Mouse (Mus musculus) thymus, postnatal 14 days (tissue): ENCODE data around the gene Stra6.

Source experiments
- DNase-seq: peaks from one replicate; pipeline ENCODE4 v3.0.0; 2021

Stra6 gene

DNA sequence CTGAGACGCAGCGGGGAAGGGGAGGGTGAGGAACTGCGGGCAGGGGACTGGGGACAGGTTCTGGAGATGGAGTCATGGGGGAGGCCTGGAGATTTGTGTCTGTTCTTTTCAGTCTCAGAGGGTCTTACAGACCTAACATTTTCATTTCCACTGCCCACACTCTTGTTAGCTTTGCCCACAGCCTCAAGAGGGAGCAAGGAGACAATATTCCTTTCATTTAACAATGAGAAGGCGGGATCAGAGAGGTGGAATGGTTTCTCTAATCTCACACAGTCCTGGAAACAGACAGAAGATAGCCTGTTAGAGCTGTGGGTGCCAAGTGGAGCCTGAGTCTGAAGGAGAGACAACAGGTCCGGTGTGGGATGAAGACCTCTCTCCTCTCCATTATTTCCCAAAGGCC, 11.7 kb upstream of the Stra6 start:
- DNase-seq: no peak

DNA sequence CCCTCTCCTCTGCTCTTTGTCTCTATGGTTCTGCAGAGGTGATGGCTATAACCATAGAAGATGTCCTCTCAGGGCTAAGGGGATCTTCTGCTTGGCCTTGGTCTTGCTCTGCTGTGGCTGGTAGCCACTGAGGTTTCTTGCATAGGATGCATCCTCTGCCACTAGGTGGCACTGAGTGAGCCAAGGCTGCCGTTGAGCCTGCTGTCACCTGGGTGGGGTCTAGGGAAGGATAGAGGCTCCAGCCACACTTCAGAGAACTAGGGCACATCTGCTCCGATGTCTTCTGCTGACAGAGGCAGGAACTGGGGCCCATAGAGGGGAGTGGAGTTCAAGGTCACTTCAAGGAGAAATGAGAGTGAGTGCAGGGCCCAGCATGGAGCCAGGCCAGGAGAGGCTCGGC, 10.5 kb upstream of the Stra6 start:
- DNase-seq: peak; percentile 83

DNA sequence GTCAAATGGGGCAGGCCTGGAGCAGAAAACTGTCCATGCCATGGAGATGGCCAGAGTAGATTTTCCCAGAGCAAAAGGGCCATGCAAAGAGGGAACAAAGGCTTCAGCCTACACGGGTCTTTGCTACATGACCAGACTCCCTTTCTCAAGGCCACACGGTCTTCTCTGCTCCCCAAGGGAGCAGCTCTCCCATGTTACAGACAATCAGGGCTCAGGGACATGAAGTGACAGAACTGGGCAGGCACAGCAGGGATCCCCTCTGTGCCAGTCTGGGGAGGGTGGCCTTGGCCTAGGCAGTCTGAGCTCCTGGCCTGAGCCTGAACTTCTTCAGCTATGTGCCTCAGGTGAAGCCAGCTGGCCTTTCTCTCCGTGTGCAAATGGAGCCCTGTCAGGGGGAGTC, 10.0 kb upstream of the Stra6 start:
- no peak for DNase-seq

DNA sequence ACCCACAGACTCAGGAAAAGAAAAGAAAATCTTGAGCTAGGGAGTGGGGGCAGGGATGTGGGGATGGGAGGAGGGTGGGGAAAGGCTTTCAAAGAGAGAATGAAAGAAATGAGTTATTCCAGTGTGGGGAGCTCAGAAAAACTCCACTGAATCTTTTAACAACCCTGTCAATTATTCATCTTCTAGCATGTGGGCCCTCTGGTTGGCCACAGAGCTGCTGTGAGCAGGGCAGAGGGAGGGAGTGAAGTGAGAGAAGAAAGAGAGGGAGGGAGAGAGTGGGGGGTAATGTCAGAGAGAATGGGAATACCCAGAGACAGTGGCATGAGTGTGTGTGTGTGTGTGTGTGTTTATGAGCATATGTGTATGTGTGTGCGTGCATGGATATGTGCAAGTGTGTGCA, 9.6 kb upstream of the Stra6 start:
- DNase-seq: no peak

DNA sequence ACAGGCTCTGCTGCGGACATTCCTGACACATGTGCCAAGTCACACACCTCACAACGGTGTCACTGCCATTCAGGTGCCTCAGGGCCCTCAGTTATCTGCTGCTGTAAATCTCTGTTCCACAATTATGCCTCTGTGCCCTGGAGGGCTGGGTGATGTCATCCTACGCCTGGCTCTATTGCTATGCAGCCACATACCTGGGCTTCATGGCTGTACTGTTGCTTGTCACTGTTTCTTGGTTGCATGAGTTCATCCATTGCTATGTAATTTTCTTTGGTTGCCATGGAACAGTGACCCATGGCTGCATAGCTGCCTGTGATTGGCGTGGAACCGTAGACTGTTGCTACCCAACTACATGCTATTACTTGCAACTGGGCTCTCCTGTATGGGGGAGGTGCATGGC, 7.9 kb upstream of the Stra6 start:
- DNase-seq: no peak

DNA sequence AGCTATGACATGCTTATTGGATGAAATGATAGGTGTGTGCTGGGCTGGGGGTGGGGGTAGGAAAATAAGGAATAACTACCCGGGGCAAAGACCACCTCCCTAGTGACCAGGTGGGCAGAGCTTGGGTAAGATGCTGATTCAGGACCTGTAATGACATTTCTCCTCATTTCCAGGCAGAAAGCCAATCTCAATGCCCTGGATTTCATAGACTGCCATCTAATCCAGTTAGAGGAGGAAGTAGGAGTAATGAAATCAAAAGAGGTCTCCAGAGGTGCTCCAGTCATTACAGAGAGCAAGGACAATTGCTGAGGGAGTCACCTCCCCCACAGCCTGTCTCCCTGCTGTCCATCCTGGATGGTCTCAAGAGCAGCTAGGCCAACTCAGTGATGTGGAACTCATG, 3.7 kb upstream of the Stra6 start:
- DNase-seq: no peak

DNA sequence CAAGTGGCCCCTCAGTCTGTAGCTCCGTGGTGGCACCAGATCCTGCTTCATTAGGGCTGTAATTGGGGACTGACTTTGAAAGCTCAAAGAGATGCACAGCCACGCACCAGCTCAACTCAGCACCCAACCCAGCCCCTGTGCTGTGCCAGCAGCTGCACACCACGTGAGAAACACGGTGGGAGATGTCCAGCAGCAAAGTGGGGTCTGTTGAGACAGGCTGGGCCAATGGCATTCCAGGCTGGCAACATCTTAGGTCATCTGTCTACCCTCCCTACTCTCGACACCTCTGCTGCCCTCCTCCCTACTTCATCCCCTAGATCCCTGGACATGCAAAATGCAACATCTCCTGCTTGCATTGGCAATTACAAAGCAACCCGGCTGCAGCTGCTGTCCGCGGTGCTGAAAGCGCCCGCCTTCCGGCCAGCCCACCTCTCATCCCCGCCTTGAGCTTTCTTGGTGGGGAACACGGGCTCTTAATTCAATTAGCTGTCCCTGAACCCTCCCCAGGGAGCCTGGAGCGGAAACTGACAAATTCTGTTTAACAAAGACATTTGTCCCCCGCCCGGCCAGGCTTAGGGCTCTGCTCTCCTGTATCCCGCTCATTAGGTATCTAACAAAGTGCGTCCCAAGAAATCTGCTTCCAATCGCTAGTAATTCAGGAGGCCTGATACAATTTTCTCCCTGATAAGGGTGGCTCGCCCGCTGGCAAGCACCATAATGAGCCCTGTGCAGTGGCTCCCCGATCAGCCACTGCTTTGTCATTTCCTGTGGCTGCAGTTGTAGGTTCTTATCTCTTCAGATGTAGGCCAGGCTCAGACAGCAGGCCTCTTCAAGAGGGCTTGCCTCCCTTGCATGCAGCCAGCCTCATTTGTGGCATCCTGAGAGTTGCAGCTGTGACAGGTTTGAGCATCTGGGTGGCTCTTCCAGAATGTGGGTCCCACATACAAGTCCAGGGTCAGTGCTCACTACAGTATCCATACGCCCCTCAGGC, 2.6 kb upstream of the Stra6 start:
- peak; percentile 72 for DNase-seq

DNA sequence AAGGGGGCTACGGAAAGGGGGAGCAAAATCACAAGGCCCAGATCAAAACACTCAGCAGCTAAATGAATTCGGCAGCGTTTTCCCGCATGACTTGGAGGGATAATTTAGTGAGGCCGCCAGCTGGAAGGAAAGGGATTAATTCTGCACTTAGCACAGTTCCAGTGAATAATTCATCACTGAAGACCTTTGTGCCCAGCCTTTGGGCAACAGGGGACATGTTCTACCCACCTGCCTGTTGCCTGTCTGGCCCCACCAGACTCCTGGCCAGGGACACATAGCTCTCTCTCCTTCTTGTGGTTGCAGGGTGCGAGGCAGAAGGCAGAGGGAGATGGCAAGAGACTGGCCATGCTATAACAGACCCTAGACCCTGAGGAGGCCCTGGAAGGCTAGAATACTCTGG, 1.9 kb downstream of the Stra6 start:
- DNase-seq: no peak

DNA sequence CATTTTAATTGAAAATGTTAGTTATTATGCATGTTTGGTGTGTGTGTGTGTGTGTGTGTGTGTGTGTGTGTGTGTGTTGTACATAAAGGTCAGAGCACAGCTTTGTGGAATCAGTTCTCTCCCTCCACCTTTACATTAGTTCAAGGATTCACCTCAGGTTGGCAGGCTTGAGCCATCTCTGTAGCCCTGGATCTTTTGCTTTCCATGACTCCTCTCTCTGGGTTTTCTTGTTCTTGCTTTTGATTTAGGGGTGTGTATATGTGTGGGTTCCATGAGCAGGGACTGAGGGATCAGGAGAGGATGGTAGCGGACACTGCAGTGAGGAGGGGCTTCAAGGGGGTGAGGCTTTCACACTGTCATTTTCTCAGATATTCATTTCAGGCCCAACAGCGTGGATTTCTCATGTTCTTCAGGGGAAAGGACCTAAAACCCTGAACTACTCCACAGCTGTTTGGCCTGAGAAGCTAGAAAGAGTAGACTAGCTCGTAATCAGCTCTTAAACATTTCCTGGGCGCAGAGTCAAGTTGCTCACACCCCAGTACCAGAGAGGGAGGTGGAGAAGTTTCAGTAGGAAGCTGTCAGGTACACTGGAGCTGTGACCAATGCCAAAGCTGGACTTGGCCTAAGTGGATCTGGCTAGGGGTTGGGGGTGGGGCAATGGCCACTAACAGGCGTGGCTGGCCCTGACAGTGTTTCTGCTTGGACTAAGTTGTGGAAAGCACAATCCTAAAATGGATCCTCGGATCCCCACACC, 2.6 kb downstream of the Stra6 start:
- DNase-seq: no peak

DNA sequence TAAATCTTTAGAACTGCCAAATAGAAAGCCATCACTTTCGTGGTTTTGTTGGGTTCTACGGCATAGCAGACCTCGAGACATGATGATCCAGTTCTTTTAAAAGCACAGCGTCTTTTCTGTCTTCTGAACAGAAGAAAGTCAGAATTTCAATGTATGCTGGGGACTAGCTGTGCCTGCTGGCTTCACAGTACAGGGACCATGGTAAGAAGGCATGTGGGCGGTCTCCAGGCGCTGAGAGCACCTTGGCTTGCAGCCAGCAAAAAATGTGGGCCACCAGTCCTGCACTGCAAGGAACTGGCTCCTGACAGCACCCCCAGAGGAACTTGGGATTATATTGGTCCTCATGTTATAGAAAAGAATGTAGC, 3.1 kb downstream of the Stra6 start:
- no peak for DNase-seq

DNA sequence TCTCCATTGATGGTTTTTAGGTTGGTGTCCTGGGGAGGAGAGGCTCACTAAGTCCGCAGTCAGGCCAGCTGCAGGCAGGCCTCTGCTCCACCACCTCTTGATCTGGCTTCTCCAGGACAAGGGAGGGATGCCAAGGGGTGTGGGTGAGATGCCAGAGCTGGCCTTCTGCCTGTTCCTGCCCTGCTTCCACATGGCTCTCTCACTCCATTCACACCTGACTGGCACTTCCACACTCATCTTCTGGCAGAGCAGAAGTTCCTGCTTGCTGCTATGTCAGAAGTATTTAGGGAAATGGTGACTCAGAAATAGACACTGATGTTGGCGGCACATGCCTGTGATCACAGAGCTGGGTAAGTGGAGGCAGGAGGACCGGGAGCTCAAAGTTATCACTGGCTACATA, 4.0 kb downstream of the Stra6 start:
- DNase-seq: no peak

DNA sequence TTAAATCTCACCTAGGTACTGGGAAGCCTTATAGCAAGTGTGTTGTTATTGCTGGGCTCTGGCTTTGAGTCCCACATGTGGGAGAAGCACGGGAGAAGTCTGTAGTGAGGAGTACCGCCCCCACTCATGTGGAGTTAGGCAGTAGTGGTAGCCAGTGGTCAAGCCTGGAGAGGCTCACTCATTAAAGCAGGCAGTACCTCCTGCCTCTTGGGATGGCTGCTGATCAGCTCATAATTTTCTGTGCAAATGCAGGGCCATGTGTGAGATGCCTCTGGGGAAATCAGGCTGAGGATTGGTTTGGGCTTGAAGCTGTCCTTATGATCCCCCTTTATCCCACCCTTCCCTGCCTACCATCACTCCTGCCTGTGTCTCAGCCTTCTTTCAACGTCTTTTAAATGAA, 11.0 kb downstream of the Stra6 start:
- no peak for DNase-seq

DNA sequence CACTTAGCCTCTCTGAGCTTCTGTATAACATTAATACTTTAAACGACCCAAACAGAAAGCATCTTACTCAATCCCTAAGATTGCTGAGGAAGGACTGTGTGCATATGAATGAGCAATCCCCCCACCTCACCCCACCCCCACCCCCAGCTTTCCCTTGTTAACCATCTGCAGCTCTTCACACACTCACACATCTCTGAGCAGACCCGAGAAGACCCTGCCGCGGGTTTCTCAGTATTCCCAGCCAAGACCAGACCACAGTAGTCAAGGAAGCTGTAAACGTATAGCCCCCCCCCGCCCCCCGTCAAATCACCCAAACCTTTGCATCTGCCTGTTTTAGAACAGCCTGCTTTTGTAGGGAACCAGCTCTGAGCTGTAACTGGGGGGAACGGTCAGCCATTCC, 21.0 kb downstream of the Stra6 start:
- DNase-seq: no peak

DNA sequence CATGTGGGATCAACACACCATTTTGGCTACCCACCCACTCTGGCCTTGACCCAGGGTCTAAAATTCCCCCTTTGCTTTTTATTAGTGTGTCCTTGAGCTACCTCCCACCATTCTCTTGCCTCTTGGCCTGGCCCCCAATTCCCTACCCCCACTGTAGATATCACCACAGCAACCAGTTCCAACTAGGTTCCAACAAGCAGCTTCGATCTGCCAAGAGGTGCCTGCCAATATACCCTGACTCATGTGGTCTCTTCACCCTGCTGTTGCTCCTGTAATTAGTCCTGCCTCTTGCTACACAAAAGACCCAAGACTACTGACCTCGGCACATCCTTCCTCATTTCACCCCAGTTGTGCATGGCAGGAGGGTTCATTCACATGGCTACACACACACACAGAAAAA, 21.5 kb downstream of the Stra6 start:
- DNase-seq: no peak

DNA sequence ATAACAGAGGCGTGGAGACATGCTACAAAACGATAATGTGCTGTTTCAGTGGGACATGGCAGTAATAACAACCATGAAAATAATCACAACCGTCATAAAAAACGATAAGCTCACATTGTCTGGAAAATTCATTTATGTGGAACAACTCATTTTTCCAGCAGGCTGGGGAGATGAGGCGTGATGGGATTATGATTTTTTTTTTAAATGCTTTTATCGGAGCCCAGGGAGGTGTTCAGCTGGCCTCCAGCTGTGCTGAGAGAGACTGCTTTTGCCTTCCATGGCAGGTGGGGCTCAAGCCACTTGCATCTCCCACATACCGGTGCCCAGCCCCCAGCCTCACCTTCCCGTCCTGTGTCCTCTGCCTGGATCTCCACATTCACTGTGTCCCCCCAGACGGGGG, 22.6 kb downstream of the Stra6 start:
- no peak for DNase-seq

DNA sequence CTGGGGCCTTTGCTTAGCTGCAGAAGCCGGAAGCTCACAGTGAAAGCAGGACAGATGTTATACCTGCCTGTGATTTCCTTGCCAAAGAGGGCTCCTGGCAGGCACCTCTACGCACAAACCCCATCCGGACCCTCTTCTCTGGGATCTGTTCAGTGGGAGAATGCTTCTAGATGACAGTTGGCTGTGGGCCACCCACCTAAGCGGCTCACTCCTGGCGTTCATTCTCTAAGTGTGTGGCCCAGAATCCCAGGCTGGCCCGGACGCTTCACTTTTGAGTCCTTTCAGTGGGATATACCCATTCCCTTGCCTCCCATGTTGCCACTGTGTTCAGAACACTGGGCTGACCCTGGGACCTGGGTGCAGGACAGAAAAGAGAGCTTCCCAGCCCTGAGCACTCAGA, 23.3 kb downstream of the Stra6 start:
- DNase-seq: no peak

DNA sequence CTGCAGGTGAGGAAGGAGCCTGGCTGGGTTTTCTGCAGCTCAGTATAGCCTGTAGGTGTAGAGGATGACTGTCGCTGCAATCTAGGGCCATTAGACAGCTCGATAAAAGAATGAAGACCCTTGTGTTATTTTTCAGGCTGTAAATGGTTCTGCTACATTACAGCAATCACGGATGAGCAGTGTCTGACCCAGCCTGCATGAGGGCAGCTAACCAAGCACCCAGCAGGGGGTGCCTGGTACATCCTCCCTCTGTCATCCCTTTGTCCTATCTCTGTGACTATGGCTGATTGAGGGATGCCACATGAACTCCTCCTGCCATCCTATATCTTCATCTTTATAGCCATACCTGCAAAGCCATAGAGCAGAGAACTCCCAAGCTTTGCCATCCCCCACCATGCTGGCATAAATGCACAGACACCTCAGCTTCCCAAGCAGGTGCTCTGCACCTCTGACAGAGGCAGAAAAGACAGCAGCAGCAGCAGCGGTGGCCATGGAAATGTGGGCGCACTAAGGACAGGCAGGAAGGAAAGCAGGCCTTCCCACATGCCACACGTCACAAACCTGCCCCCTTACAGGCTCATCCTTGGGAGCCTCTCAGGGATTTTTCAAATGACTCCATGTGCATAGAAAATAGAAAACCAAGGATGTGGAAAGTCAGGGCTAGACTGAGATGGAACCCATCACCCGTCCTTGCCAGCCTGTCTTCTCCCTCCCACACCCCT, 23.9 kb downstream of the Stra6 start:
- DNase-seq: peak; percentile 7

DNA sequence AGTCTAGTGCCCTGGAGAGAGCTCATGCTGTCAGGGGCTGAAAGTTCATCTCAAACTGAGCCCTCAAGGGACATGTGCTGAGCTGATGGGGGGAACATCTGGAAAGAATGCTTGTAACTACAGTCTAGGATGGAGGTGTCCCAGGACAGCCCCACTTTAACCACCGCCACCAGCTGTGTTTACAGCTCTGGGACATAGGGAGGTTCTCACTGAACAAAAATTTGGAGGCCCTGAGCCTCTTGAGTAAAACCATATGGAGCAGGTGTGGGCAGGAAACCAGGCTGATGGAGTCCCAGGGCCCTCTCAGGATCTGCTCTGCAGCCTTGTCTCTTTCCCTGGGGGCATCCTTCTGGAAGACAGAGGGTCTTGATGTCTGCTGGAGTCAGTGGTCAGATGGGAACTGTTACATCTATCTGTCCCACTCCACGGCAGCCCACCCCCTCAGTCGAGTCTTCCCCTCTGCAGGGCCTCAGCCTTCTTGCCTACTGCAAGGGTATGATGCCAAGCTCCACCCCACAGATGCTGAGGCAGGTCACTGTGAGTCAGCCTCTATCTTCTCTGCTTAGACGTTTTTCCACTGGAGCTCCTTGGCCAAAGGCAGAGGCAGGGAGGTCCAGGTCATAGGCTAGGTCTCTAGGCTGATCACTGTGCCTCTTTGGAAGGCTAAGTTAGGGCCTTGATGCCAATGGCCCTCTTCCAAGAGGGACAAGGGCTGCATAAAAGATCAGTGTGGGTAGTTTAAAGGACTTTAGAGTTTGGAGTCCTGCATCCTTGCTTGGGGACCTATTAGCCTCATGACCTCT, 28.2 kb downstream of the Stra6 start:
- no peak for DNase-seq

DNA sequence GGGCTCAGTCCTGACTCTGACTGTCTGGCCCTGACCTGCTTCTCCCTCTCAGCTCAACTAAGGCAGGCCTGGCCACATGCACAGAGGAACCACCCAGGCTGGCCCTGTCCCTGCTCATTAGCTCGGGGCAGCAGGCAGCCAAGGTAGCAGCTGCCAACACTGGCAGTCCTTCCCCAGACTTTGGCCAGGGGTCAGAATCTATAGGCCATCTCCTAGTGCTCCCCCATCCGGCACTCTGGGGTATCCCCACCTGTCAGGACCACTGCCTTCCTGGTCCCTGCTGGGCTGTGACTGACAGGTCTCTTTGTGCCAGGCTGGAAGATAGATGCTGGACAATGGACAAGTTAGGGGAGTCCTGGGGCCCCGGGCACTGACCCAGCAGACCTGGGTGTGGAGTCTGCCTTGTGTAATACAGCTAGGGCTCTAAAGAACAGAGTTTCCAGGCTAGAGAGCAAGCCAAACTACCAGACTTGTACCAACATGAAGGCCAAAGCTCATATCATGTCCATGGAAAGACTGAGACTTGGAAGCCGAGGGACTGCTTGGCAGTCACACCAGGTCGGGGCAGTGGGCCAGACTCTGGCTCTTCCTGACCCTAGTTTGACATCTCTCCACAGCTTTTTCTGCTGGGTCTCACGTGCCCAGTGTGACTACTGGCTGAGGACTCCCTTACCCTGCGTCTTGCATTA, 29.1 kb downstream of the Stra6 start:
- no peak for DNase-seq

DNA sequence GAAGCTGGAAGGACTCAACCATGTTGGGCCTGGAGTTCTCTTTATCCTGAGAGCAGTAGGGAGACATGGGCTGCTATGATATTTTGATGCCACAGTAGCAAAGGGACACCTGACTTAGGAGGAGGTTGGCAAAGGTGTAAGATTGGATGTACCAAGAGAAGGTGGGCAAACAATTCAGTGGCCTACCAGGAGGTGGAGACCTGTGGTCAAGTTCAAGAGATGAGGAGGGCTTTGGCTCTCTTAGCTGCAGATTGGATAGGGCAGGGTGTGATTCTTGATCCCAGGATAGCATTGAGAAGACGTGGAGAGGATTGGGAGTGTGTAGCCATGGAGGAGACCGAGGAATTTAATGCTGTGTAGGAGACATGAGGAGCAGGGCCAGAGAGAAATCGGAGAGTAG, 30.2 kb downstream of the Stra6 start:
- DNase-seq: no peak

DNA sequence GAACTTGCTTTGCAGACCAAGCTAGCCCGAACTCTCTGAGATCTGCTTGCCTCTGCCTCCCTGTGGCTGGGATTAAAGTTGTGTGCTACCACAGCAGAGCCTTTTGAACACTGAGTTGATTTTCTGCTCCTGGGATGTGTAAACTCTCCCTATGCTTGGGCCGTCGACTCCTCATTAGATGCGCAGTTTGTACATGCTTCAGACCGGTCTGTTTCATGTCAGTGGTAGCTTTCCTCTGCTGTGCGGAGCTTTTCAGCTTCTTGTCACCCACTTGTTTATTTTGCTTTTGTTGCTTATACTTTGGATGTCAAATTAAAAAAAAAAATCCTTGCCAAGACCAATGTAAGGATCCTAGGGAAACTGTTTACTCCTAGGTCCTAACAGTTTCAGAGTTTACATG, 32.4 kb downstream of the Stra6 start:
- DNase-seq: no peak

DNA sequence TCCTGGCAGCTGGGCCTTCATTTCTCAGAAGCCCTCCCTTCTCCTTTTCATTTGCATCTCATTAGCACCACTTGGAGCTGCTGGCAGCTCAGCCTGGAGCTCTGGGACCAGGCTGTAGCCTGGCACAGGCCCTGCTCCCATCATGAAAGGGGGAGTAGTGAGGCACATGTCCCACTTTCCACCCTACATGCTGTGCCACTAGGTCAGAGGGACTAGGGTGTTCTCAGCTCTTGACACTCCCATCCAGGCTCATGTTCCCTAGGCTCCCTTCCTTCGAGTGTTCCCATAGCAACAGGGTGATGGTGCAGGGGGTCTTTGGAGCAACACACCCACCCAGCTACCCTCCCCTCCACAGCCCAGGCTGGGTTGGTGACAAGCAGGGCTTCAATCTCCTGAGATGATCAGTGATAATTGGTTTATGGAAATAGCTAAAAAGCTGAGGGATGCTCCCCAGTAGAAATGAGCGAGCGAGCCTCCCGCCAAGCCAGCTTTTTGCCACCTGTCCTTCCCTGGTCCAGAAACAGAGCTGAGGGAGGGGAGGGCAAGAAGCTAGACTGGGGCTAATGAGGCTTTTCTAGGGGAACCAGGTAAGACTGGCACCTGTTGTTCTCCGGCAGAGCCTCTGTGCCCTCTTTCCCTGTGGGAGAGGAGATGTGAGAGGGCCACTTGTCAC, 33.2 kb downstream of the Stra6 start:
- no peak for DNase-seq
